ENCODE assay signal across 29 mouse cellular contexts in the genomic region with DNA sequence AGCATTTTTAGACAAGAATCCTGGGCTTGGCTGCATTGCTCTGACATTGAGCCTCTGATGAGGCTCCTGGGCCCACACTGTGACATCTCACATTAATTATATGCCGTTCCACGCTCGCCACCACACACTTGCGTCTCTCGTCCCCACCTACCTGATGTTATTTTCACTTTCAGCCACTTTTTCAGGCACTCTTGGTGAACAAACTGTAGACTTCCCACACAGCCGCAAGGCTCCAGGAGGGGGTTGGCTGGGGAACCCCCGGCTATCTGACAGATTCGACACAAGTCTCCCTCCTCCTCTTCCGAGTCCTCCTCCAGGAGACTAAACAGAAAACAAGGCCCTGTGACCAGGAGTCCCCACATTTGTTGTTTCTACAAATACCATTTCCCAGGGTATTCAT.
DNase-seq lines count a peak whose midpoint lies in the region; ATAC-seq and TF ChIP-seq lines count a peak whose summit lies in the region.
"Had no signal": no experiment of that assay in that cellular context is flagged by ENCODE, and none has a peak within 500 bp of the region (broad histone marks: within the 10 kb centered on the region; RNA-seq: fewer than 3 reads in every experiment).

No protein-coding gene starts in this region.

- H3K9ac ChIP-seq in liver, embryonic 12.5 days, result no peak overlapping the region
- H3K9ac ChIP-seq: embryonic facial prominence, embryonic 15.5 days; forebrain, embryonic 12.5 days; forebrain, postnatal 0 days; heart, embryonic 15.5 days; intestine, embryonic 15.5 days; liver, embryonic 15.5 days; lung, embryonic 14.5 days had no signal

- no peaks in the 10 kb centered on the region for H3K36me3 ChIP-seq in liver, embryonic 12.5 days
- H3K36me3 ChIP-seq: embryonic facial prominence, embryonic 10.5 days; embryonic facial prominence, embryonic 15.5 days; forebrain, embryonic 12.5 days; heart, embryonic 15.5 days; intestine, embryonic 15.5 days; liver, embryonic 15.5 days; midbrain, embryonic 10.5 days had no signal

- H3K27me3 ChIP-seq in liver, embryonic 12.5 days (replicated peaks), result no peaks in the 10 kb centered on the region; the same call in 1 of the 2 replicates
- H3K27me3 ChIP-seq: embryonic facial prominence, embryonic 15.5 days; forebrain, embryonic 12.5 days; heart, embryonic 15.5 days; intestine, embryonic 15.5 days; liver, embryonic 15.5 days had no signal

- DNase-seq in frontal cortex, adult 2 months (ENCODE audit: extremely low spot score in 1 of 2, low spot score in 1 of 2), result peak; percentile 78 to 81
- DNase-seq in frontal cortex, postnatal 25 days (ENCODE audit: low spot score in 2 of 2), result no peak
- peak; percentile 19 for DNase-seq in CD4-positive helper T cell, adult 2 months (ENCODE audit: low read depth, low spot score)
- peak; percentile 59 to 64 for DNase-seq in left cerebral cortex, adult 2 months (ENCODE audit: extremely low spot score in 1 of 2, low spot score in 2 of 2)
- DNase-seq in urinary bladder, postnatal 10 days (ENCODE audit: low spot score), result no peak
- DNase-seq: adrenal gland, postnatal 36 days; cerebellum, adult 2 months; cerebellum, postnatal 14 days; forebrain, postnatal 0 days; gastrocnemius, postnatal 10 days; kidney, adult 2 months; kidney, postnatal 36 days; liver; lung, embryonic 14.5 days; lung, postnatal 14 days; thymus, postnatal 14 days had no signal

- H3K9me3 ChIP-seq in liver, embryonic 12.5 days (replicated peaks), result peaks cover 5% of the 10 kb centered on the region; the same call in 1 of the 2 replicates
- H3K9me3 ChIP-seq: forebrain, embryonic 12.5 days; heart, embryonic 15.5 days; intestine, embryonic 15.5 days had no signal

- TF ChIP-seq POLR2A in olfactory bulb, adult 2 months (IDR thresholded peaks at IDR 0.05; ENCODE audit: insufficient read depth, low read depth, low read length), result no peak

- 33% methylated on average over 9 of the region's 9 CpGs for WGBS in olfactory bulb, adult 2 months
- WGBS in liver, embryonic 12.5 days (ENCODE audit: insufficient replicate concordance), result 86% methylated on average over 9 of the region's 9 CpGs

- H3K4me3 ChIP-seq in left cerebral cortex, adult 2 months, result no peak overlapping the region
- no peak overlapping the region for H3K4me3 ChIP-seq in olfactory bulb, adult 2 months (ENCODE audit: insufficient read depth, low read depth, low read length)
- H3K4me3 ChIP-seq in liver, embryonic 12.5 days, result no peak overlapping the region
- H3K4me3 ChIP-seq: embryonic facial prominence, embryonic 10.5 days; embryonic facial prominence, embryonic 15.5 days; forebrain, embryonic 12.5 days; heart, embryonic 15.5 days; intestine, embryonic 15.5 days; layer of hippocampus, adult 2 months; liver, embryonic 15.5 days; midbrain, embryonic 10.5 days had no signal

- no peak overlapping the region; the same call in 1 of the 2 replicates for H3K27ac ChIP-seq in left cerebral cortex, adult 2 months
- peak overlapping the region; percentile 5; the same call in 1 of the 2 replicates for H3K27ac ChIP-seq in olfactory bulb, adult 2 months (ENCODE audit: insufficient read depth, low read depth, low read length)
- H3K27ac ChIP-seq in liver, embryonic 12.5 days, result no peak overlapping the region
- H3K27ac ChIP-seq: embryonic facial prominence, embryonic 10.5 days; embryonic facial prominence, embryonic 15.5 days; forebrain, embryonic 12.5 days; heart, embryonic 15.5 days; intestine, embryonic 15.5 days; layer of hippocampus, adult 2 months; liver, embryonic 15.5 days; midbrain, embryonic 10.5 days had no signal

- no peak for TF ChIP-seq CTCF in left cerebral cortex, adult 2 months (IDR thresholded peaks at IDR 0.05)
- TF ChIP-seq CTCF in olfactory bulb, adult 2 months (IDR thresholded peaks at IDR 0.05; ENCODE audit: insufficient read depth, low read depth, low read length), result no peak

- intact Hi-C loops in left cerebral cortex, adult 2 months (cut with DNase I), result loop anchor here (1.0 kb wide), 1 partner anchor 35 kb away; no protein-coding TSS in a partner anchor

- H3K4me2 ChIP-seq in liver, embryonic 12.5 days, result no peak overlapping the region
- H3K4me2 ChIP-seq: embryonic facial prominence, embryonic 15.5 days; forebrain, embryonic 12.5 days; heart, embryonic 15.5 days; intestine, embryonic 15.5 days; liver, embryonic 15.5 days; lung, embryonic 14.5 days had no signal

- peaks cover 11% of the 10 kb centered on the region; the same call in 1 of the 2 replicates for H3K4me1 ChIP-seq in olfactory bulb, adult 2 months (ENCODE audit: control insufficient read depth, insufficient read depth, low read length)
- no peaks in the 10 kb centered on the region for H3K4me1 ChIP-seq in liver, embryonic 12.5 days
- H3K4me1 ChIP-seq: embryonic facial prominence, embryonic 15.5 days; heart, embryonic 15.5 days; intestine, embryonic 15.5 days; liver, embryonic 15.5 days had no signal

- no peak for ATAC-seq in liver, embryonic 12.5 days
- no peak for ATAC-seq in inflammation-experienced regulatory T-cells, adult 6 months
- ATAC-seq: forebrain, postnatal 0 days; hindbrain, embryonic 16.5 days; intestine, embryonic 15.5 days; midbrain, embryonic 16.5 days had no signal

Comparison
In these comparisons a context has a peak if more than half of its experiments do, and no peak if none do; other contexts are left out.
1. DNase-seq: peak in frontal cortex, adult 2 months (2 of 2), CD4-positive helper T cell, adult 2 months (single experiment) and left cerebral cortex, adult 2 months (2 of 2); none in frontal cortex, postnatal 25 days (0 of 2) and urinary bladder, postnatal 10 days (single experiment).